Mouse (Mus musculus): Measurements from ENCODE around the gene Ogg1.

GRCm38 (mm10) chr6:113361476-113361875, 34.7 kb downstream of the Ogg1 start:
- TF ChIP-seq GATA1 (IDR thresholded peaks at IDR 0.05; ENCODE audit: borderline replicate concordance, low read length) (no peak), FLI1 (IDR thresholded peaks at IDR 0.05; ENCODE audit: low read length) (no peak)
